Mouse (Mus musculus) adrenal gland, postnatal 14 days (tissue): ENCODE results near the gene Plppr5. TPM values are rescaled to one million over a fixed set of nuclear protein-coding genes. Genes with fewer than 3 reads are reported as not detected.

Experiments
- DNase-seq: peaks from one replicate; pipeline ENCODE4 v3.0.0; 2021; ENCODE audit warnings: mixed read lengths
- total RNA-seq: library from RNA; stranded (reverse); gene quantifications from 2 replicates; pipeline ENCODE4 v1.2.3, GENCODE M21; 2021

Gene Plppr5
- total RNA-seq, 1 experiment from 2014 or later = 0.41 TPM

DNA sequence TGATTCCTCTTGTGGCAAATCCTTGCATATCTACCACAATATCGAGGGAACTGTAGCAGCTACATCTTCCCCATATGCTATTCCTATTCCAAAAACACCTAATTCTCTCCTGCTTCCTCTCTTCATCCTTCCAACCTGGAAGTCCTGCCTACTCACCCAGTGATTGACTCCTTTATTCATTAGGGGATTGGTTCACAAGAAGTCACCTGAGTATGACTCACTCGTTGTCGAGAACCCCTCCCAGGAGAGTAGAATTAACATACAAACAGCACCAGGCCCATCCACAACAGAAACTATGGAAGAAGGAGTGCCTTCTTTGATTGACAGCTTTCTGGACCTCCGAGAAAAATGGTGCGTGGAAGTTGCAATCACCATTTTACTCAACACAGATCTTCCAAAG is 121.7 kb downstream of the Plppr5 start:
- no peak for DNase-seq

DNA sequence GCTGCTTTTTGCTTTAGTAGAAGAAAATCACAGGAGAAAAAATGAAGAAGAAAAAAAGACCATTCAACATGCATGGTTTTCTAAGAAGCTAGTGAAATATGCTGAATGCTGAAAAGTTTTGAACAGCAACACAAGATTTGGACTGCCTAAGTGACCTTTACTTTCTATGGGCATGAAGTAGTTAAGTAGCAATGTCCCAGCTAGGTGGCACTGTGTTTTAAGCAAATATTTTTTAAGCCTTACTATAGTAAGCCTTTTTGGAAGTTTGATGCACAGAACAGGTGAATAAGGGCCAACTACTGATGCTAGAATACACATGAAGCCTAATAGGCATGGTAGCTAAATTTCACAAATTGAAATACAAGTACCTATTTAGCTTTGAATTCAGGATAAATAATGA is 134.2 kb downstream of the Plppr5 start:
- DNase-seq = no peak

- DNase-seq = no peak
Measured at GRCm38 (mm10) chr3:117716534-117717280, 142.1 kb downstream of the Plppr5 start.

DNA sequence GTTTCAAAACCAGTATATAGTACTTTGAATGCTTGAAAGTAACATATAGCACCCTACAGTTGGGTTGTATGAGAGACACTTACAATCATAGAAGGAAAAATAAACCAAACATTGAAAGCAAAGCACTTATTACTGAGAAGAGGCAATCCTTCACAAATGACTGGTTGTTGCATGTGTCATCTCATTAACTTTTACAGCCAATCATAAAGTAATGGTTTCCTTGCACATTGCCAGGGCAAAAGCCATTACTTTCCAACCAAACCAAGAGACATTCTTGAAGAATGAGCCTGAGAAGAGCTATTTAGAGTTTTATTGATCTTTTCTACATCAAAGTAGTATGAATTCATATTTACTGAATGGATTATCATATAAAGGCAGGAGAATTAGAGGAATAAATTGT is 148.8 kb downstream of the Plppr5 start:
- no peak for DNase-seq

GRCm38 (mm10) chr3:117724521-117724920 is 149.9 kb downstream of the Plppr5 start:
- no peak for DNase-seq

DNA sequence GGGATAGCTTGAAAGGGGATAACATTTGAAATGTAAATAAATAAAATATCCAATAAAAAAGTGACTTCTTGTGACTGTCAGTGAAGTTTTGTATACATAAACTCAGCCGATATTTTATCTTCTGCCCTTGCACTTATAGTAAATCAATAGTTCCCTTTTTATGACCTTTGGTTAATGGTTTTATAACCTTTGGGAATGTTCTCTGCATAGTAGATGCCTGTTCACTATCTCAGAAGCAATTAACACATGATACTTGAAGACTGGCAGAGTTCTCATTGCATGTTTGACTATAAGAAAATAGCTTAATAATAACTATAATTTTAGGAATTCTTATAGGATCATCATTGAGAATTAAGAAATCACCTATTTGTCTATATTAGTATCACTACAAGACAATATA is 150.9 kb downstream of the Plppr5 start:
- DNase-seq = no peak

GRCm38 (mm10) chr3:117728136-117728535 is 153.5 kb downstream of the Plppr5 start:
- no peak for DNase-seq

- DNase-seq = no peak
Measured at GRCm38 (mm10) chr3:117729121-117730072, 154.8 kb downstream of the Plppr5 start.

DNA sequence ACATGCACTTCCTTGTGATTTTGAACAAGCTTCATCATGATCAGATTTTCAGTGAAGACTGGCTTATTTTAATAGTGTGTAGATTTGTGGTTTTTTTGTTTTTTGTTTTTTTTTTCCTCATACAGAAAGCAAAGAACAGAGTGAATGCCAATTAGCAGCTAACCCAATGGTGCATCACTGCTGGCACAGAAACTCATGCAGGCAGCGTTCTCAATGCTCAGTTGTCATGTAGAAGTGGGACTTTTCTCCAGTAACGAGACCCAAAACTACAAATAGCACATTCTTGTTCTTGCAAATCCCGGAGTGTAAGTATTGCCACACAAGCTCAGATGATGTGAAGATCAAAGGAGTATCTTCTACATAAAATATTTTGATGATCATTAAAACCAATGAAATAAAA is 156.9 kb downstream of the Plppr5 start:
- DNase-seq = no peak

GRCm38 (mm10) chr3:117732661-117733060 is 158.0 kb downstream of the Plppr5 start:
- no peak for DNase-seq

Other genes starting within 250 kb of the Plppr5 start
- 2.1 and 2.3 TPM in 2 replicates for gene Plppr4, start 214.0 kb upstream of the Plppr5 start, total RNA-seq